Mouse (Mus musculus): ENCODE measurements around the gene Rgl3. TPM values are rescaled to one million over a fixed set of nuclear protein-coding genes. Genes with fewer than 3 reads are reported as not detected.

The Rgl3 gene
- total RNA-seq (2021) = 33.9 and 66.9 TPM in 2 replicates
- long read RNA-seq, transcript Rgl3-201 (19 exons, 2,543 nt) = major isoform, 6 of 11 reads
- long read RNA-seq, partial matches to known transcripts = 3 of 11 reads
- long read RNA-seq, other reads (novel, unspliced or antisense) = 2 of 11 reads

GRCm38 (mm10) chr9:21989230-21990110 lies at the start of gene Rgl3:
Gene Rgl3 (minus strand): TSS chr9:21989446.
- peak; percentile 85 for DNase-seq

GRCm38 (mm10) chr9:22037826-22038225 lies 48.6 kb upstream of the Rgl3 start:
- no peak for DNase-seq

- DNase-seq = no peak
Observed at GRCm38 (mm10) chr9:22035300-22036044, 46.2 kb upstream of the Rgl3 start.

- no peak for DNase-seq
Observed at GRCm38 (mm10) chr9:22030386-22030785, 41.1 kb upstream of the Rgl3 start.

- DNase-seq = no peak
Observed at GRCm38 (mm10) chr9:22028467-22028866, 39.2 kb upstream of the Rgl3 start.

GRCm38 (mm10) chr9:22024592-22024991 lies 35.3 kb upstream of the Rgl3 start:
- DNase-seq = no peak

GRCm38 (mm10) chr9:22017208-22017825 lies 28.1 kb upstream of the Rgl3 start:
- DNase-seq = no peak

GRCm38 (mm10) chr9:22016245-22016644 lies 27.0 kb upstream of the Rgl3 start:
- no peak for DNase-seq

- no peak for DNase-seq
Observed at GRCm38 (mm10) chr9:22012731-22013130, 23.5 kb upstream of the Rgl3 start.

- no peak for DNase-seq
Observed at GRCm38 (mm10) chr9:22011055-22011454, 21.8 kb upstream of the Rgl3 start.

GRCm38 (mm10) chr9:22004546-22004945 lies 15.3 kb upstream of the Rgl3 start:
- DNase-seq = no peak

- peak; percentile 20 for DNase-seq
Observed at GRCm38 (mm10) chr9:22003163-22003554, 13.9 kb upstream of the Rgl3 start.

GRCm38 (mm10) chr9:22002194-22003162 lies 13.2 kb upstream of the Rgl3 start, which contains the start of the genes Ccdc151 and Prkcsh:
Gene Ccdc151 (minus strand): TSS chr9:22002634.
Gene Prkcsh (plus strand): TSS chr9:22002806.
- peak; percentile 98 for DNase-seq

GRCm38 (mm10) chr9:22001633-22002032 lies 12.4 kb upstream of the Rgl3 start:
- no peak for DNase-seq

GRCm38 (mm10) chr9:22000296-22000695 lies 11.1 kb upstream of the Rgl3 start:
- DNase-seq = no peak

GRCm38 (mm10) chr9:21996178-21996867 lies 7.1 kb upstream of the Rgl3 start:
- DNase-seq = no peak

GRCm38 (mm10) chr9:21992227-21992626 lies 3.0 kb upstream of the Rgl3 start:
- no peak for DNase-seq

- peak; percentile 28 for DNase-seq
Observed at GRCm38 (mm10) chr9:21988421-21989101, 685 bp downstream of the Rgl3 start.

GRCm38 (mm10) chr9:21987592-21988342 lies 1.5 kb downstream of the Rgl3 start:
- peak; percentile 30 for DNase-seq
